Mouse (Mus musculus) T-cell, adult 2 months (primary cell): ENCODE data around the gene Arfip2.
A peak's percentile ranks its signal among the peaks of the same experiment; 100 is the strongest.

ENCODE experiments used
- DNase-seq: peaks from one replicate; pipeline ENCODE4 v3.0.0; 2022; ENCODE audit warnings: low spot score

Gene Arfip2

GRCm38 (mm10) chr7:105614400-105614799 lies 25.8 kb downstream of the Arfip2 start:
- DNase-seq = no peak

- DNase-seq = no peak
These were observed 28.4 kb downstream of the Arfip2 start for GRCm38 (mm10) chr7:105611767-105612166.

GRCm38 (mm10) chr7:105608467-105608866 lies 31.7 kb downstream of the Arfip2 start:
- no peak for DNase-seq

- DNase-seq = peak; percentile 8
These were observed 37.2 kb downstream of the Arfip2 start for GRCm38 (mm10) chr7:105602860-105603623.

GRCm38 (mm10) chr7:105590097-105590496 lies 50.1 kb downstream of the Arfip2 start:
- DNase-seq = no peak

GRCm38 (mm10) chr7:105588325-105588912 lies 51.8 kb downstream of the Arfip2 start:
- DNase-seq = no peak
